Mouse (Mus musculus): ENCODE data around the gene Tmem150b.

The Tmem150b gene

GRCm38 (mm10) chr7:4725169-4725568 lies at the start of gene Tmem150b:
TSS of gene Tmem150b (minus strand) at chr7:4725249.
- no peak for DNase-seq (ENCODE audit: low spot score)

- no peak for DNase-seq (ENCODE audit: low spot score)
Observed at GRCm38 (mm10) chr7:4771202-4771601, 46.2 kb upstream of the Tmem150b start, which contains the start of gene Fam71e2. TSS of gene Fam71e2 (minus strand) at chr7:4771302.

- DNase-seq (ENCODE audit: low spot score): no peak
Observed at GRCm38 (mm10) chr7:4764946-4765710, 40.1 kb upstream of the Tmem150b start.

GRCm38 (mm10) chr7:4759670-4760069 lies 34.6 kb upstream of the Tmem150b start:
- no peak for DNase-seq (ENCODE audit: low spot score)

- peak; percentile 94 for DNase-seq (ENCODE audit: low spot score)
Observed at GRCm38 (mm10) chr7:4752821-4753570, 27.9 kb upstream of the Tmem150b start, which contains the start of gene Cox6b2. TSS of gene Cox6b2 (minus strand) at chr7:4753094.

- DNase-seq (ENCODE audit: low spot score): peak; percentile 86
Observed at GRCm38 (mm10) chr7:4751971-4752820, 27.1 kb upstream of the Tmem150b start.

- no peak for DNase-seq (ENCODE audit: low spot score)
Observed at GRCm38 (mm10) chr7:4749169-4749568, 24.1 kb upstream of the Tmem150b start.

- no peak for DNase-seq (ENCODE audit: low spot score)
Observed at GRCm38 (mm10) chr7:4748321-4748720, 23.3 kb upstream of the Tmem150b start.

GRCm38 (mm10) chr7:4747156-4747899 lies 22.3 kb upstream of the Tmem150b start:
- DNase-seq (ENCODE audit: low spot score): no peak

GRCm38 (mm10) chr7:4746326-4746980 lies 21.4 kb upstream of the Tmem150b start:
- no peak for DNase-seq (ENCODE audit: low spot score)

GRCm38 (mm10) chr7:4744886-4745285 lies 19.8 kb upstream of the Tmem150b start:
- no peak for DNase-seq (ENCODE audit: low spot score)

GRCm38 (mm10) chr7:4743354-4743753 lies 18.3 kb upstream of the Tmem150b start:
- no peak for DNase-seq (ENCODE audit: low spot score)

- no peak for DNase-seq (ENCODE audit: low spot score)
Observed at GRCm38 (mm10) chr7:4742482-4742819, 17.4 kb upstream of the Tmem150b start.

GRCm38 (mm10) chr7:4741672-4742481 lies 16.8 kb upstream of the Tmem150b start:
- no peak for DNase-seq (ENCODE audit: low spot score)

- DNase-seq (ENCODE audit: low spot score): peak; percentile 74
Observed at GRCm38 (mm10) chr7:4741151-4741550, 16.1 kb upstream of the Tmem150b start.

GRCm38 (mm10) chr7:4740309-4740727 lies 15.3 kb upstream of the Tmem150b start:
- no peak for DNase-seq (ENCODE audit: low spot score)

GRCm38 (mm10) chr7:4739544-4740275 lies 14.7 kb upstream of the Tmem150b start, which contains the start of gene Kmt5c:
TSS of gene Kmt5c (plus strand) at chr7:4740115.
- peak; percentile 95 for DNase-seq (ENCODE audit: low spot score)

- no peak for DNase-seq (ENCODE audit: low spot score)
Observed at GRCm38 (mm10) chr7:4739041-4739543, 14.0 kb upstream of the Tmem150b start.

- DNase-seq (ENCODE audit: low spot score): no peak
Observed at GRCm38 (mm10) chr7:4732968-4733392, 7.9 kb upstream of the Tmem150b start.
